ENCODE assay signal across 16 mouse cellular contexts in the genomic region with DNA sequence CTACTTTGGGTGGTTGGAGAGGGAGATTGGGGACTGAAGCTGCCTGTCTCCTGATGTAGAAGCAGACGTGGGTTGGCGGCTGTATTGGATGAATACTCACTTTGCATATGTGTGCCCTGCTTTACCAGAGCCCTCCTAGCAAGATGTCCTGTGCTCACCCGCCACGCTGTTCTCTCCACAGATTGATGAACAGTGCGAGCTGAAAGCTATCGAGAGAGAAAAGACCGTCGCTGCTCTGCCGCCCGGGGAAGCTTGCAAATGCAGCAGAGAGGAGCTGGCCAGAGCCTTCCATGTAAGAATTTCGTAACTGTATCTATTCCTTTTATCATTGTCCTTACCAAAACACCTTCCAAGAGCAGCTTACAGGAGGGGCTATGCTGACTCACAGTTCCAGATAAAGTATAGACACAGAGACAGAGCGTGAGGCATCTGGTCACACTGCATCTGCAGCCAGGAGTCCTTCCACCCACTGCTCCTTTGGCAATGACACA. TPM values are rescaled to one million over a fixed set of nuclear protein-coding genes. Genes with fewer than 3 reads are reported as not detected.
DNase-seq lines count a peak whose midpoint lies in the region; ATAC-seq and TF ChIP-seq lines count a peak whose summit lies in the region.
"Had no signal": no experiment of that assay in that cellular context is flagged by ENCODE, and none has a peak within 500 bp of the region (broad histone marks: within the 10 kb centered on the region; RNA-seq: fewer than 3 reads in every experiment).

No protein-coding gene starts in this region.

- no peaks in the 10 kb centered on the region for H3K27me3 ChIP-seq in midbrain, postnatal 0 days (ENCODE audit: insufficient read depth, low read length)
- H3K27me3 ChIP-seq in midbrain, embryonic 15.5 days (replicated peaks): no peaks in the 10 kb centered on the region
- no peaks in the 10 kb centered on the region for H3K27me3 ChIP-seq in midbrain, embryonic 16.5 days (ENCODE audit: control insufficient read depth, insufficient read depth, low read depth, low read length)
- H3K27me3 ChIP-seq: intestine, embryonic 15.5 days had no signal

- no peak for TF ChIP-seq CTCF in midbrain, postnatal 0 days (IDR thresholded peaks at IDR 0.05)

- H3K27ac ChIP-seq in midbrain, postnatal 0 days (ENCODE audit: low read depth, low read length): no peak overlapping the region
- H3K27ac ChIP-seq in midbrain, embryonic 15.5 days: no peak overlapping the region
- H3K27ac ChIP-seq in midbrain, embryonic 16.5 days (ENCODE audit: low read length): no peak overlapping the region
- H3K27ac ChIP-seq: intestine, embryonic 15.5 days; liver, embryonic 14.5 days had no signal

- peak; percentile 5 for DNase-seq in midbrain, postnatal 0 days (ENCODE audit: low spot score)
- peak; percentile 54 to 56 for DNase-seq in frontal cortex, postnatal 36 days (ENCODE audit: low spot score in 2 of 2)
- peak; percentile 12 to 67 for DNase-seq in left cerebral cortex, adult 8-10 months (ENCODE audit: low spot score in 2 of 2)
- peak; percentile 9 for DNase-seq in right cerebral cortex, postnatal 4 days
- no peak for DNase-seq in urinary bladder, postnatal 25 days (ENCODE audit: low spot score)
- no peak for DNase-seq in heart, postnatal 10 days
- DNase-seq: cerebellum, adult 11 months; lung, postnatal 4 days; spleen, adult 18-20 months; thymus, adult 18-20 months had no signal

- no peaks in the 10 kb centered on the region for H3K9me3 ChIP-seq in midbrain, postnatal 0 days (ENCODE audit: low read length)
- no peaks in the 10 kb centered on the region for H3K9me3 ChIP-seq in midbrain, embryonic 15.5 days
- H3K9me3 ChIP-seq in midbrain, embryonic 16.5 days (replicated peaks; ENCODE audit: control insufficient read depth, low read length, poor library complexity, severe bottlenecking): no peaks in the 10 kb centered on the region
- H3K9me3 ChIP-seq: intestine, embryonic 15.5 days had no signal

- 56% methylated on average over 12 of the region's 12 CpGs for WGBS in midbrain, postnatal 0 days
- 56% methylated on average over 12 of the region's 12 CpGs for WGBS in midbrain, embryonic 15.5 days
- WGBS in midbrain, embryonic 16.5 days: 54% methylated on average over 12 of the region's 12 CpGs

- H3K36me3 ChIP-seq in midbrain, postnatal 0 days (ENCODE audit: insufficient read depth, low read length): no peaks in the 10 kb centered on the region
- H3K36me3 ChIP-seq in midbrain, embryonic 15.5 days (replicated peaks): no peaks in the 10 kb centered on the region
- no peaks in the 10 kb centered on the region for H3K36me3 ChIP-seq in midbrain, embryonic 16.5 days (ENCODE audit: control insufficient read depth, insufficient read depth, low read length)
- H3K36me3 ChIP-seq: intestine, embryonic 15.5 days had no signal

- H3K9ac ChIP-seq in midbrain, postnatal 0 days (replicated peaks; ENCODE audit: low read length, poor library complexity, severe bottlenecking): no peak overlapping the region
- H3K9ac ChIP-seq in midbrain, embryonic 15.5 days: no peak overlapping the region
- no peak overlapping the region for H3K9ac ChIP-seq in midbrain, embryonic 16.5 days (ENCODE audit: low read depth, low read length)
- H3K9ac ChIP-seq: intestine, embryonic 15.5 days; liver, embryonic 14.5 days had no signal

- no peak for ATAC-seq in midbrain, postnatal 0 days (ENCODE audit: low FRiP score)
- ATAC-seq in midbrain, embryonic 15.5 days (replicated peaks): no peak
- no peak for ATAC-seq in midbrain, embryonic 16.5 days
- ATAC-seq: forebrain, embryonic 16.5 days; intestine, embryonic 15.5 days had no signal

- no peak overlapping the region for H3K4me2 ChIP-seq in midbrain, postnatal 0 days (ENCODE audit: low read depth, low read length, poor library complexity, severe bottlenecking)
- no peak overlapping the region for H3K4me2 ChIP-seq in midbrain, embryonic 15.5 days
- H3K4me2 ChIP-seq in midbrain, embryonic 16.5 days (ENCODE audit: low read length): no peak overlapping the region
- H3K4me2 ChIP-seq: intestine, embryonic 15.5 days had no signal

- no peak overlapping the region for H3K4me3 ChIP-seq in midbrain, postnatal 0 days (ENCODE audit: low read depth, low read length)
- H3K4me3 ChIP-seq in midbrain, embryonic 15.5 days: no peak overlapping the region
- no peak overlapping the region for H3K4me3 ChIP-seq in midbrain, embryonic 16.5 days (ENCODE audit: low read depth, low read length)
- H3K4me3 ChIP-seq: intestine, embryonic 15.5 days had no signal

- intact Hi-C loops in heart, postnatal 10 days (cut with DNase I): no loop called here

- no peaks in the 10 kb centered on the region for H3K4me1 ChIP-seq in midbrain, postnatal 0 days (ENCODE audit: insufficient read depth, low read length)
- no peaks in the 10 kb centered on the region for H3K4me1 ChIP-seq in midbrain, embryonic 15.5 days
- no peaks in the 10 kb centered on the region for H3K4me1 ChIP-seq in midbrain, embryonic 16.5 days (ENCODE audit: control insufficient read depth, insufficient read depth, low read length)

RNA-seq across cellular contexts. Expression of gene Atp2c2, which starts 19.2 kb away (rescaled TPM):
- 0.28 and 0.82 TPM in 2 replicates for total RNA-seq in midbrain, postnatal 0 days (2014; rRNA removed)
- polyA plus RNA-seq in midbrain, postnatal 0 days (2015; fragmentation: Nextera tagmentation; extraction: Ambion mirVana): 0.83 and 1.1 TPM in 2 replicates
- 0.11 and 0.19 TPM in 2 replicates for polyA plus RNA-seq in midbrain, embryonic 15.5 days (2015; fragmentation: Nextera tagmentation; extraction: Ambion mirVana)
- 1 to 10 TPM; 1.5 to 2.0 (median 1.8) TPM for total RNA-seq in left cerebral cortex, adult 8-10 months (2022)
- not detected for total RNA-seq in heart, postnatal 10 days (2021)
- 0.18 and 0.20 TPM in 2 replicates for polyA plus RNA-seq in midbrain, embryonic 16.5 days (2015; fragmentation: Nextera tagmentation; extraction: Ambion mirVana)
- total RNA-seq: gastrocnemius, postnatal 4 days had no signal

RNA-seq across cellular contexts. Expression of gene Wfdc1, which starts 52.9 kb away (rescaled TPM):
- total RNA-seq in midbrain, postnatal 0 days (2014; rRNA removed): 8.5 and 13.5 TPM in 2 replicates
- polyA plus RNA-seq in midbrain, postnatal 0 days (2015; fragmentation: Nextera tagmentation; extraction: Ambion mirVana): 11.6 and 11.8 TPM in 2 replicates
- 4.6 and 7.1 TPM in 2 replicates for polyA plus RNA-seq in midbrain, embryonic 15.5 days (2015; fragmentation: Nextera tagmentation; extraction: Ambion mirVana)
- 1 to 10 TPM; 6.0 to 8.4 (median 7.4) TPM for total RNA-seq in left cerebral cortex, adult 8-10 months (2022)
- 10 to 100 TPM; 45.0 to 47.4 TPM for total RNA-seq in heart, postnatal 10 days (2021)
- polyA plus RNA-seq in midbrain, embryonic 16.5 days (2015; fragmentation: Nextera tagmentation; extraction: Ambion mirVana): 6.0 and 6.3 TPM in 2 replicates

RNA-seq across cellular contexts. Expression of gene Tldc1, which starts 59.2 kb away (rescaled TPM):
- 18.5 and 20.4 TPM in 2 replicates for total RNA-seq in midbrain, postnatal 0 days (2014; rRNA removed)
- polyA plus RNA-seq in midbrain, postnatal 0 days (2015; fragmentation: Nextera tagmentation; extraction: Ambion mirVana): 6.7 and 7.4 TPM in 2 replicates
- polyA plus RNA-seq in midbrain, embryonic 15.5 days (2015; fragmentation: Nextera tagmentation; extraction: Ambion mirVana): 11.4 and 11.8 TPM in 2 replicates
- total RNA-seq in left cerebral cortex, adult 8-10 months (2022): 10 to 100 TPM; 12.8 to 14.2 (median 13.6) TPM
- 10 to 100 TPM; 11.4 to 11.5 TPM for total RNA-seq in heart, postnatal 10 days (2021)
- polyA plus RNA-seq in midbrain, embryonic 16.5 days (2015; fragmentation: Nextera tagmentation; extraction: Ambion mirVana): 10.9 and 12.2 TPM in 2 replicates

Comparison
In these comparisons a context has a peak if more than half of its experiments do, and no peak if none do; other contexts are left out.
1. DNase-seq: peak in midbrain, postnatal 0 days (single experiment), frontal cortex, postnatal 36 days (2 of 2), left cerebral cortex, adult 8-10 months (2 of 2) and right cerebral cortex, postnatal 4 days (single experiment); none in urinary bladder, postnatal 25 days (single experiment) and heart, postnatal 10 days (0 of 2).